Mouse (Mus musculus) ovary, postnatal 36 days (tissue): Measurements from ENCODE around the gene Parp2.
"Not testable (repeated sequence)": the region's sequence is repeated elsewhere in the genome, so short reads cannot be mapped to it uniquely, and the experiment has no call there.

Experiments used
- DNase-seq: peaks from one replicate; pipeline ENCODE4 v3.0.0; 2022; ENCODE audit warnings: low spot score, mixed read lengths

The Parp2 gene

DNA sequence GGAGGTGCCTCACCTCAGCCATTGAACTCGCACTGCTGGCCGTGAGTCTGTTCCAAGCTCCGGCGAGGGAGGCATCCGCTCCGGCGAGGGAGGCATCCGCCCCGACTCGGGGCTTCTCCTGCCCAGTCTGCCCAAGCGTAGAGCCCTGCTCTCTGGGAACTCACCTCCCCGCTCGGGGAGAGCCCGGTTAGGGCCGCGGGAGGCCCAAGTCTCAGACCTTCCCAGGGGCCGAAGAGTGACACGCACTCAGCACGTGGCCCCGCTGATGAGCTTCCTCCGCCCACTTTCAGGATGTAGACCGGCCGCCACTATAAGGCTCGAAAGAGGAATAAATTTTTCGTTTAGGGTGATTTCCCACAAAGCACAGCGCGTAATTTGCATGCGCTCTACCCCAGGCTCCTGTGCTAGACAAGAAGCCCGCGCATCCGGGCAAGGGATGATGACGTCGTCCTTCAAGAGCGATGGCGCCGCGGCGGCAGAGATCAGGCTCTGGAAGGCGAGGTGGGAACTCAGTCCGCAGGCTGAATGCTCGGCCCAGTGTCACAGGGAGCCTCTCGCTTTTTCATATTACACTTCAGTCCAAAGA, at the start of gene Parp2, which contains the start of gene Ccnb1ip1:
TSS of gene Parp2 (plus strand) at position 355 of the 586 bp plus-strand sequence.
TSS of gene Ccnb1ip1 (minus strand) at position 246 of the 586 bp plus-strand sequence.
- DNase-seq, result peak; percentile 96

DNA sequence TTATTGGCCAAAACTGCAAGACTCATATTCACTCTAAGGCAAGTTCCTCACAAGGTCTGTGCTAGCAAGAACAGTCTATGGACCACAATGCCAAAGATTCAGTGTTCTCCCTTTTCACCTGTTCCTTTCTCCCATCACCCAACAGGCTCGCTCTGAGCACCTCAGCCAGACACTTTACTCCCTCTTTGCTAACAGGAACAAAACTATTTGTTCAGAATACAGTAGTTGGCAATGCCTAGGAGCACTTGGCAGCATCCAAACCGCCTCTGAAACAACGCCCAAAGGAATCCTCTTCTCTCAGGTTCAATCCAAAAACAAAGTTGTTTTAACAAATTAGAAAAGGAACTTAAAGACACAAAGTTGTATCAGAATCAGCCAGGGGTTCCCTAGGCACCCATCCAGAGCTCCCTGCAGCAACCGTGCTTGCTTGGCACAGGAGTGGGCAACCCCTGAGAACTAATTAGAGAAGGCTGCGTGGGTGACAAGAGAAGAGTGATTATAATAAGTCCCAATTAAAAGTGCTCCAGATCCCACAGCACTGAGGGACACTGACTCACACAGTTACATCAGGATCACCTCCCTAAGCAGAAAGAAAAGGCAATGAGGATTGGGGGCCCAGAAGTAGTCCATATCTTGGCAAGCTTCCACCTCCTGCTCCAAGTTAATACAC, 49.1 kb upstream of the Parp2 start:
- DNase-seq, result no peak

DNA sequence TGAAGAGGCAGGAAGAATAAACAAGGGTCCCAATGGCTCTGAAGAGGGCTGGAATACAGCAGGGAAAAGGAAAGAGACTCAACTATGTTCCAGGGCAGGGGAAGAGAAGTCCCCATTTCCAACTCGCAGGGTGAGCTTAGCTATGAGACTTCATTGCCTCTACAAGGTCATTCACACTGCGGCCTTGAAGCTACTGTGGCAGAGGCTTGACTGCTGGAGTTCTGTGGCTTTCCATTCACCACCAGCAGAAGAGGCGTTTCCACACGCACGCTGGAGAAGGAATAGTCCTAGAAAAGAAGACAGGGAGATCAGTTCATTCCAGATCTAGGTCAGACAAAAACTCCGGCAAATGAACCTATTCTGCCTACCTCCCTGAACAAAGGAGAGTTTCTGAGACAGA, 41.9 kb upstream of the Parp2 start:
- no peak for DNase-seq

DNA sequence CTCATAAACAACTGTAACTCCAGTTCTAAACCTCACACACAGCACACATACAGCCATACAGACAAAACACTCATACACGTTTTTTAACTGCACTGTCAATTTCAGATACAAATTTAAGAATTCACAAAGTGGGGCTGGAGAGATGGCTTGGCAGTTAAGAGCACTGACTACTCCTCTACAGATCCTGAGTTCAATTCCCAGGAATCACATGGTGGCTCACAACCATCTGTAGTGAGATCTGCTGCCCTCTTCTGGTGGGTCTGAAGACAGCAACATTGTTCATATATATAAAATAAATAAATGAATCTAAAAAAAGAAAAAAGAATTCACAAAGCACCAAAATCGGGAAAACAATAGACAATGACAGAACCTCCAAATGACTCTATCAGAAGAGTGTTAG, 36.3 kb upstream of the Parp2 start:
- DNase-seq, result no peak

DNA sequence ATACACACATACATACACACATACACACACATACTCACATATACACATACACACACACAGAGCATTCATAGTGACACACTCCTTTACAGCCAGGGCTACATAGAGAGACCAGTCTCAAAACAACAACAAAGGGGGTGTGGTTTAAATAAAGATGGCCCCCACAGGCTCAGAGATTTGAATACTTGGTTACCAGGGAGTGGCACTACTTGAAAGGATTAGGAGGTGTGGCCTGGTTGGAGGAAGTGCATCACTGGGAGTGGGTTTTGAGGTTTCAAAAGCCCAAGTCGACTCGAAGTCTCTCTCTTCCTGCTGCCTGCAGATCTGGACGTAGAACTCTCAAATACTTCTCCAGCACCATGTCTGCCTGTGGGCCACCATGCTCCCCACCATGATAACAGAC, 25.5 kb upstream of the Parp2 start:
- DNase-seq, result no peak

DNA sequence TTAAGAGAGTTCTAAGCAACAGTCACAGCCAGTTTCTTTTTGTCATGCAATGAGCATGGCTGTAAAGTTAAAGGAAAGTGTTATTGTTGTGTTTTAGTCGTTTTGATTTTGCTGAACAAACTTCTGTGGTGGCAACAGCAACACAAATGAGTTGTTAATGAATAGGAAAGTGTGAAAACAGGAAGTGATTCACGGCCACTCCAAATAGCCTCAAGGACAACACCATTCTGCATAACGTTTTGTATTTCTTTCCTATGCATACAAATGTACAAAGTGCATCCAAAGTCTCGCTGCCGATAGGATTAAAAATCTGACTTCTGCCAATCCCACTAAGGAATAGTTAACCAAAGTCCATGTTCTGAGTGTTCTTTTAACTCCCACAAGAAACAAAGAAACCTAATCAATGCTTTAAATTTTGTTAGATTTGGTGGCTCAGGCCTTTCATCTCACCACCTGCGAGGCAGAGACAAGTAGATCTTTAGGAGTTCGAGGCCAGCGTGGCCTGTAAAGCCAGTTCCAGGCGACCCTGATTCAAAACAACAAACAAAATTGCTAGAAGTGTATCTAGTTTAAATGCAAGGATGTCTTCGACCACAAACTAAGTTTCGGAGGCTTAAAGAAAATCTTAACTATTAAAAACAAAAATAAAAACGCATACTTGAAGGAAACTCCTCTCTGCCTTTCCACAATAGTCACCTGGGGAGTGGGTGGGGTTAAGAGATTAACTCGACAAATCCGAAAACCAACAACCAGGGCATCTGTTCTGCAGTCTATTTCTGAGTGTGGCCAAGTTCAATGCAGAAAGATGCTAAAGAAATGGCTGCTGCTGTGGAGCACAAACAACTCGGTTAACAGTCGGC, 23.0 kb upstream of the Parp2 start:
- no peak for DNase-seq

DNA sequence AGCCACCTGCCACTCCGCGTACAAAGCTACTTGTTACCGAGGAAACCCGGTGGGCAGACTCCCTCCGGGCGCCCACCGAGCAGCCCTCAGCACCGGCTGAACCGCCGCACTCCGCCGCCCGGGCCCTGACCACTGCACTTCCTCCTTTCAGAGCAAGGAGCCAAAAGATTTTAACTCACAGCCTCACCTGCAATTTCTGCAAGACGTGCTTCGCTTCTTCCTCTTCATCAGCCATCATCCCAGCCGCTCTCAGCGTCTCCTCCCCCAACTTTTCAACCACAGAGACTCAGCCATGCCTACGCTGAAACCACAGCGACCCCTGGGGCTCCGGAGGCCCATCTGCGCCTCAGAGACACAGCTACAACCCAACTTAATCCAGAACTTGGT, 22.4 kb upstream of the Parp2 start, which contains the start of gene Ttc5:
TSS of gene Ttc5 (minus strand) at position 269 of the 387 bp plus-strand sequence.
- peak; percentile 88 for DNase-seq

DNA sequence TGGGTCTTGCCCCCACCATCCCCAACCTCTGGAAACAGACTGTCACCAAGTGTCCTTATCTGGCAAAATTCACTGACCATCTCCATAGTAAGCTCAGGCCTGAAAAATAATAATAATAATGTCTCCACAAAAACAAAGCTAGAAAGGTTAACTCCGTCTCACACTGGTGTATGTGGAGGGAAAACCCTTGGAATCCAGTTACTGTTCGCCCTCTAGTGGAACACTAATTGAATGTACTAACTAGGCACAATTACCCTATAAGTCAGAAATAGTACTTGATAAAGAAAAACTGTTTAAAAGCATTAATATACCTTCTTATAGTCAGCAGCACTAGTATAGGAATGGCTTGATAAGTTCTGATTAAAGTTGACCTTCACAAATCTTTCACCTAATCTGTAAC, 19.5 kb upstream of the Parp2 start:
- DNase-seq, result no peak

DNA sequence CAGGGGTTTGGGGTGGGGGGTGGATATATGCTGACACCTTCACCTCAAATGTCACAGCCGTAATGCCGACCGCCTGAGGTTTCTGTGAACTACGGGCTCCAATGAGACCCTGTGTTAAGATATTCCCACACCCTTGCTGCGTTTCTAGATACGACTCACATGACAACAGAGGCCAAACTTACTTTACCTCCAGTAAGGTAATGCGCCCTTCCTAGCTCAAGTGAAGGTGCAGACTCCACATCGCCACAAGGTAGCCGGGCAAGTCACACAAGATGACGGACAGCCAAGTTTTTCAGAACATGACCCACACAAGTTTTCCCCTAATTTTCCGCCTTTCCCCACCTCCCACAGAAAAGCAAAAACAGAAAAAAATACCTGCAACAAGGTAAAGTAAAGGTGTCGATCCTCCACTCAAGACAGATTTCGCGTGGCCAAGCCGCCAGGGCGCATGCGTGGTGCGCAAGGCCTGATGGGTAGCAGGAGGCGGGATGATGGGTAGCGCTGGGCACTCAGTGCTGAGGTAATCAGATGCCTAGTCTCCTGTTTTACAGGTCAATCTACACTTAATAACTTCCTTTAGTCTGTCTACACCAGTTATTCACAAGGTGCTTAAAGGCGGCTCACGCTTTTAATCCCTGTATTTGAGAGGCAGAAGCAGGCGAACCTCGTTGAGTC, 12.2 kb upstream of the Parp2 start:
- DNase-seq, result no peak

DNA sequence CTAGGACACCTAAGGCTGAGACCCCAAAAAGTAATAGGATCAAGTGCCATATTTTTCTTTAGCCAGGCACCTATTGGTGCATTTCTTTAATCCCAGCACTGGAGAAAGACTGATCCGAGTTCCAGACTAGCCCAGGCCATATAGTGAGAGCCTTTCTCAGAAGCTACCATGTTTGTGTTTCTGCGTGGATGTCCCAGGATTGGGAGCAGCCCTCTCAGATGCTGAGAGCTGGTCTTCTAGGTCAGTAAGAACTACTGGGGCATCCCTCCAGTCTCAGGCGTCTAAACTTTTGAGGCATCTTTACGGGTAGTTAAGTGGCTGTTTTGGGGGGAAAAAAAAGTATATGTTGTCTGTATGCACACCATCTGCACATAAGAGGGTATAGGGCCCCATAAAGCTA, 11.7 kb upstream of the Parp2 start:
- DNase-seq, result no peak

DNA sequence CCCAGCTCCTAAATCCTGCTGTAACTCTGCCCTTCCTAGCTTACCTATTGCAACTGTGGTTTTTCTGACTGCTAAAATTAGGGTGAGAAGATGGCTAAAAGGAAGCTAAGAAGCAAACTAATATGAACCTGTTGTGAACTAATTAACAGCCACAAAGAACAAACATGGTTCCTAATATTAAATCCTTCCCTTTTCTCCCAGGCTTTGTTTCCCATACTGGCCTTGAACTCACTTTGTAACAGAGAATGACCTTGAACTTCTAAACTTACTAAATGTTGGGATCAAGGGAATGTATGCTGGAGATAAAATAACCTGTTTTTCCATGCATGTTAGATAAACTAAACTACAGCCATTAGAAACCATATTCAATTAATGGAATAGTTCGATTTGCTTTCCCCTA, 11.2 kb upstream of the Parp2 start:
- DNase-seq, result no peak

DNA sequence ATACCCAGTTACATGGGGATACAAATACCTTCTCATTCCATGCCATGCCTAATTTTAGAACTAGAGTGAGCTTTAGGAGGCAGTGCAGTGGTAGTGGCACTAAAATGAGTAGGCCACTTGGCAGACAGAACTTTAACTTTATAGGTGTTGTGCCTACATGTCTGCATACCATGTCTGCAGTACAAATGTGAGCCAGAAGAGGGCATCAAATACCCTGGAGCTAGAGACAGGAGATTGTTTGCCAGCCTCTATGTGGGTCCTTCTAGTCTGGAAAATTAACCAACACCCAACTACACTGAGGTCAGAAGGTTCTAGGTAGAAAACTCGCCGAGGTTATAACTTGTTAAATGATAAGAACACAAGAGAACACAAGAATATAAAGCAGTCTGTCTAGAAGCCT, 9.1 kb upstream of the Parp2 start:
- DNase-seq, result no peak

DNA sequence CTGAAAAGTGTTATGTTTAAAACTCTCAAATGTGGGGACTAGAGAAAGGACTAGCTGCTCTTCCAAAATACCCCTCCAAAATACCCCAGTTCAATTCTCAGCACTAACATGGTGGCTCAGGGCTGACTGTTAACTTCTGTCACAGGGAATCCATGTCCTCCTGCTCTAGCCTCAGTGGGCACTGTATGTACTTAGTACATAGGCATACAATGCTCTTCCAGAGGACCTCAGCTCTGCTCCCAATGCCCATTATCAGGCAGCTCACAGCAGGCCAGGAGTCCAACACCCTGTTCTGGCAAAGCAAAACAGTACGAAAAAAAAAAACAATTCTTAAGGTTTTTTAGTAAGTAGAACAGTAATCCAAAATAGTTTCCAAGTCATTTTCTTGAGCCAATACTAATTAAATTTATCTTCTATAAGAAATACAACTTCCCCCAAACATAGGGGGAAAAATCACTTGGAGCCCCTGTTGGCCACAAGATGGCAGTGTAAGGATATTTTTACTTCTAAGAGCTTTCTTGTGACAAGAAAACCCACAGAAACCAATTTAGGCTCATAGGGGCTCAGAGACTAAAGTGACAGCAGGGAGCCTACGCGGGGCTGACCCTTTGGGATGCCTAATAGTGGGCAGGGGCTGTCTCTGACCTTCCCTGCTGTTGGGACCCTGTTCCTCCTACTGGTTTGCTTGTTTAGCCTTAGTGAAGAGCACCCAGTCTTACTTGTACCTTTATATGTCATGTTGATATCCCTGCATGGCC, 8.0 kb upstream of the Parp2 start:
- DNase-seq, result no peak

DNA sequence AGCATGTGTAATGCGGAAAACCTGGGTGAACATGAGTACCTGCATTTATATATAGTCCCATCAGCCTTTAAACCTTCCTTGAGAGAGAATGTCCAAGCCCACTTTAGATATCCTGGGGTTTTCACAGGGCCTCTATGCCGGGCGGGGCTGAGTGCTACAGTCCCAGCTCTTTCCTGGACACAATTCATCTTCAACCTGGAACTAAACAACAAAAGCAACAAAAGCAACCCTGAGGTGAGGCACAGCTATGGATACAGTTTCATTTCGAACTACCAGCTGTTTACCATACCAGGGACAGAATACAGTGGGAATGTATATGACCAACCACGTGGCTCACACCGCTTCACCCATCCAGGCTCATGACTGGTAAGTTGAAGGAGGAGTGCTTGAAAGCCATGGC, 5.2 kb upstream of the Parp2 start:
- no peak for DNase-seq

DNA sequence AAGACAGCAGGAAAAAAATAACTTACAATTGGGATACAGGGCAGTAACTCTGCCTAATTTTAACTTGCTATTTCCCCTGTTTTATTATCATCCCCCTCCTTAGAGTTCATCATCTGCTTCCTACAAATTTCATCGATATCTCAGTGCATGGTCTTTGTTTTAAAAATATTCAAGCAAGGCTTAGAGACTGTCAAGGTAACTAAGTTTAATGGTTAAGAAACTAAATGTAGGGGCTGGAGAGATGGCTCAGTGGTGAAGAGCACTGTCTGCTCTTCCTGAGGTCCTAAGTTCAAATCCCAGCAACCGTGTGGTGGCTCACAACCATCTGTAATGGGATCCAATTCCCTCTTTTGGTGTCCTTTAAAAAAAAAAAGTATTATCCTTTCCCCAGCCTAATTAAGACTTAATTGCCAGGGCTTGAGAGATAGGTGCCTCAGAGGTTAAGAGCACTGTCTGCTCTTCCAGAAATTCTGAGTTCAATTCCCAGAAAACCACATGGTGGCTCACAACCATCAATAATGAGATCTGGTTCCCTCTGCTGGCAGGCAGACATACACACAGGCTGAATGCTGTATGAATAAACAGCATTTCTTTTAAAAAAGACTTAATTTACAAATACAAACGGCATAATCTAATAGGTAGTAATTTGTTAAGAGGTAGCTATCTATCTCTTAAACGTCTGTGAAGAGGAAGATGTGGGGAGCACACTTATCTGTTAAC, 4.6 kb upstream of the Parp2 start:
- DNase-seq, result no peak

DNA sequence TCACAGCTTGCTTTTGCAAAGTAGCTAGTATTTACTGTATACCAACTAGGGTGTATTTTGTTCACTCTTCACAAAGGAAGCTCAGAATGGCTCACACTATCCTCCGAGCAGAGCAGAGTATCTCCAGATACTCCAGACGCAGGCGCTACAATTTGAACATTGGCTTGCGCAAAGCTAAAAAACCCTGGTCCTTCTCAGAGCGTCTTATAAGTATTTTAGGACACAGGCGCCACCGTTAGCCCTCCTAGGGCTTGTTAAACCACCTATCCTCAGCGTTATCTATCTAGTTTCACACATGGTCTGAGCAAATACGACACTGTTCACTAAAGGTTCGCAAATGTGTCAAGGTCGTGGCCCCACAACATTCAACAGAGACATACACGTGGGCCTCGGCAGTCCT, 3.0 kb upstream of the Parp2 start:
- no peak for DNase-seq

DNA sequence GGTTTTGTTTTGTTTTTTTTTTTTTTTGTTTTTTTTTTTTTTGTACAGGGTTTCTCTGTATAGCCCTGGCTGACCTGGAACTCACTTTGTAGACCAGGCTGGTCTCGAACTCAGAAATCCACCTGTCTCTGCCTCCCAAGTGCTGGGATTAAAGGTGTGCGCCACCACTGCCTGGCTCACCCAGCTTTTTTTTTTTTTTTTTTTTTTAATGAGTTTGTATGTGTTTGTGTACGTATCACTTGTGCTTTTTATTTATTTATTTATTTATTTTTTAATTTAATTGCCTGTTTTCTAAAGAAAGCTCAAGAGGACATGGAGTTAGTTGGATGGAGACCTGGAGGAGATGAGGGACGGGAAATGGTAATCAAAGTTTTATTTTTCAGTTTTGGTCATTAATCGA, 1.2 kb upstream of the Parp2 start:
- DNase-seq, result not testable (repeated sequence)

DNA sequence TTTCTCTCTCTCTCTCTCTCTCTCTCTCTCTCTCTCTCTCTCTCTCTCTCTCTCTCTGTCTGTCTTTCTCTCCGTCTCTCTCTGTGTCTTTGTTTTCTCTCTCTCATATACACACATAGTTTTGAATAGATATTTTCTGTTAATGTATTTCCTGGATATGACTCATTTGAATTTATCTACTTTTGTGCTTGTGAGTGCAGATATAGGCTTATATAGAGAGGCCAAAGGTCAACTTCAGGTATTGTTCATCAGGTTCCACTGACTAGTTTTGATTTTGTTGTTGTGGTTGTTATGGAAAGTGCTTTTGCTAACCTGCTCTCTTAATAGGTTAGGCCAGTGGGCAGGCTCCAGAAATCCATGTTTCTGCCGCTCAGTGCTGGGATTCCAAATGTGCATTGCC, 5.4 kb downstream of the Parp2 start:
- no peak for DNase-seq

DNA sequence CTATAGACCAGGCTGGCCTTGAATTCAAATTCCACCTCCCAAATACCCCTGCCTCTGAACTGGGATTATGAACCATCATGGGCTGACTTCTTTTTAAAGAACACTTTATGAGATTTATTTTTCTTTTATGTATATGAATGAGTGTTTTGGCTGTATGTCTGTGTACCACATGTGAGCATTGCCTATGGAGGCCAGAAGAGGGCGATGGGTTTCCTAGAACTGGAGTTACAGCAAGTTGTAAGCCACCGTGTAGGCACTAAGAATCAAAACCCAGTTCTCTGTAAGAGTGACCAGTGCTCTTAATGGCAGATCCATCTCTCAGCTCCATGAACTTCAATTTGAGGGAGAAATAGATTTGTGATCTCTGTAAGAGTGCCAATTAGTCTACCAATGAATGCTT, 15.6 kb downstream of the Parp2 start:
- no peak for DNase-seq

DNA sequence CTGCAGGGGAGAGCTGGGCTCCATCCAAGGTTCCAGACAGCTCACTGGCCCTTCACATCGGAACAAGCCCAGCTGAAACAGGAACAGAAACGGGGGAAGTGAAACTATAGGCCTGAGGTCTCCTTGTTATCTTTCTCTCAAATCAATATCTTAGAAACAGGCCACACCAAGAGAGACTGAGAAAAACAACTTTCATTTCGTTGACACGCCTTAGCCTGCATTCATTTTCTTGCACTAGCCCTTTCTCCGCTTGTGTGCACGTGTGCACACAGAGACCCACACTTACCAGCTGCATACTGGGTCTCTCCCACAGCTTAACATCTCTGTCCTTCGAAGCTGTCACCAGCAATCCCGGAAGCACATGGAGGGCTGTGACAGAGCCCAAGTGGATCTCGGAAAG, 16.6 kb downstream of the Parp2 start:
- no peak for DNase-seq

DNA sequence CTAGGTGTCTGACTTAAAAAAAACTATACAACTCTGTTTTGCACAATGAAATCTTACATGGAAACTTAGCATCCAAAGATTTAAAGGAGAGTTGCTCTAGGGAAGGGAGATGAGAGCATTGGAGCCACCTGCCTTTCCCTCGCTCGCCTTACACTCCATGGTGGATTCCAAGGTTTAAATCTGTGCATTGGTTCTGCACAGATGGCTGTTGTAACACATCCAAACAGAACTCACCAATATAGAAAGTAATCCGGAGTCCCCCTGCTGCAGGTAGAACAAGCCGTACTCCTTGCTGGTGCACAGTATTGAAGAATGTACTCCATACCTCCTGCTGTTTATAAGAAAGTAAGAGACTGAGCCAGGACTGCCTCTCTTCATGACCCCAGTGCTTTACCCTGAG, 18.9 kb downstream of the Parp2 start:
- no peak for DNase-seq
